Mouse (Mus musculus) B cell, adult 62 days (primary cell): Measurements from ENCODE around the gene Gm3633. TPM values are rescaled to one million over a fixed set of nuclear protein-coding genes. Genes with fewer than 3 reads are reported as not detected.

Experiments
- total RNA-seq: library from RNA; stranded (reverse); gene quantifications from 4 replicates; pipeline ENCODE4 v1.2.4, GENCODE M21; 2023

Gene Gm3633
- total RNA-seq: not detected in 4 replicates

DNA sequence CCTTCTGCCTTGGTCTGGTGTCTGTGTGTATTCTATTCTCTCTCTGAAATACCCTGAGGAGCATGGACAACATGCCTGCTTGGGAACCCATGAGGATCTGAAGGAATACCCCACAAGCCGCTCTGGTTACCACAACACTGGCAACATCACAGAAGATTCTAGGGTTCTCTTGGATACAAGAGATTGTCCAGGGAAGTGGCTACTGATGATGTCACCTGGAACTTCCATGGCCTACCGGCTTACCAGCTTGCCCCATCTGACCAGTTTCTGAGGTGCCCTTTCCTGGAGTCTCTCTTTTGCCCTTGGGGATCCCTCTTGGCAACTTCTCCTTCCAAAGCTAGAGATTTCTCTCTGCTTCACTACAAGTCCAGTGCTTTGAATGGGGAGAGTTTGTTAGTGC lies at the start of gene Gm3633:
Gene Gm3633 (minus strand): TSS at position 101 of the 400 bp plus-strand sequence.

DNA sequence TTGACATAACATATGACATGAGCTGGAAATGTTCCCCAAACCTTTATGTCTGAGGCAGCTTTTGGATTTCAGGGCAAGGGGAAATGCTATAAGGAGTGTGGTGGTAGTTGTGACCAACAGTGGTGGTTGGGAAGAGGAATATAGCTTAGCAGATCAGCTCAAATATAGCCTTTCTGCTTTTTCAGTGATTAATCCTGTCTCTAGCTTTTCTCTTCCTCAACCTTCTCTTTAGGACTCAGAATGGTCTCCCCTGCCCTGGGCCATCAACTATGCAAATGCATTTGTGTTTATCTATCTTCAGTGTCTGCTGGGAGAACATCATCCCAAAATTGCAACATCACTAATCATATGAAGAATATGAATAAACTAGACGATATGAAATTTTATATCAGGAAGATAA lies 13.9 kb upstream of the Gm3633 start, which contains the start of gene Gm10378:
Gene Gm10378 (plus strand): TSS at position 301 of the 400 bp plus-strand sequence.

DNA sequence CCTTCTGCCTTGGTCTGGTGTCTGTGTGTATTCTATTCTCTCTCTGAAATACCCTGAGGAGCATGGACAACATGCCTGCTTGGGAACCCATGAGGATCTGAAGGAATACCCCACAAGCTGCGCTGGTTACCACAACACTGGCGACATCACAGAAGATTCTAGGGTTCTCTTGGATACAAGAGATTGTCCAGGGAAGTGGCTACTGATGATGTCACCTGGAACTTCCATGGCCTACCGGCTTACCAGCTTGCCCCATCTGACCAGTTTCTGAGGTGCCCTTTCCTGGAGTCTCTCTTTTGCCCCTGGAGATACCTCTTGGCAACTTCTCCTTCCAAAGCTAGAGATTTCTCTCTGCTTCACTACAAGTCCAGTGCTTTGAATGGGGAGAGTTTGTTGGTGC lies 41.9 kb downstream of the Gm3633 start, which contains the start of gene Gm17124:
Gene Gm17124 (minus strand): TSS at position 101 of the 400 bp plus-strand sequence.

Other genes starting within 250 kb of the Gm3633 start
- gene Gm8005, start 202.2 kb downstream of the Gm3633 start, total RNA-seq: not detected in 4 replicates
- not detected in 4 replicates for gene Gm8011, start 178.0 kb downstream of the Gm3633 start, total RNA-seq
- gene Gm8020, start 139.6 kb downstream of the Gm3633 start, total RNA-seq: not detected in 4 replicates
- gene Gm8024, start 117.6 kb downstream of the Gm3633 start, total RNA-seq: not detected in 4 replicates
- not detected in 4 replicates for gene Gm17124, start 42.0 kb downstream of the Gm3633 start, total RNA-seq
- gene Gm10378, start 14.0 kb upstream of the Gm3633 start, total RNA-seq: not detected in 4 replicates
- not detected in 4 replicates for gene Gm3015, start 126.9 kb upstream of the Gm3633 start, total RNA-seq
- not detected in 4 replicates for gene Gm10377, start 156.1 kb upstream of the Gm3633 start, total RNA-seq
- gene Gm21977, start 211.6 kb upstream of the Gm3633 start, total RNA-seq: not detected in 4 replicates